Mouse (Mus musculus): ENCODE results near the gene Tmem214. TPM values are rescaled to one million over a fixed set of nuclear protein-coding genes. Genes with fewer than 3 reads are reported as not detected.

Tmem214 gene
- total RNA-seq, 2 experiments from 2014 or later = 63.7 to 68.0 TPM

Other genes starting within 250 kb of the Tmem214 start
- 10 to 100 TPM; 39.6 to 41.6 TPM for gene Slc35f6, start 220.1 kb upstream of the Tmem214 start, total RNA-seq (2021)
- gene Cenpa, start 201.2 kb upstream of the Tmem214 start, total RNA-seq (2021) = 1 to 10 TPM; 2.8 to 5.3 TPM
- gene Dpysl5, start 156.4 kb upstream of the Tmem214 start, total RNA-seq (2021) = 10 to 100 TPM; 18.2 to 20.6 TPM
- gene Mapre3, start 53.4 kb upstream of the Tmem214 start, total RNA-seq (2021) = 100 to 1,000 TPM; 221 to 228 TPM
- gene Agbl5, start 20.7 kb downstream of the Tmem214 start, total RNA-seq (2021) = 10 to 100 TPM; 15.6 to 16.4 TPM
- gene Ost4, start 39.8 kb downstream of the Tmem214 start, total RNA-seq (2021) = 100 to 1,000 TPM; 103 to 111 TPM
- gene Emilin1, start 45.4 kb downstream of the Tmem214 start, total RNA-seq (2021) = 1 to 10 TPM; 2.6 to 3.6 TPM
- 10 to 100 TPM; 15.8 to 19.3 TPM for gene Khk, start 53.4 kb downstream of the Tmem214 start, total RNA-seq (2021)
- 10 to 100 TPM; 26.1 to 28.6 TPM for gene Cgref1, start 77.6 kb downstream of the Tmem214 start, total RNA-seq (2021)
- gene Preb, start 92.3 kb downstream of the Tmem214 start, total RNA-seq (2021) = 100 to 1,000 TPM; 121 to 133 TPM
- gene Tcf23, start 100.7 kb downstream of the Tmem214 start, total RNA-seq (2021) = under 1 TPM; 0.14 to 0.16 TPM
- 10 to 100 TPM; 70.6 to 73.8 TPM for gene Atraid, start 180.3 kb downstream of the Tmem214 start, total RNA-seq (2021)
- gene Slc5a6, start 180.9 kb downstream of the Tmem214 start, total RNA-seq (2021) = 10 to 100 TPM; 19.3 to 20.9 TPM
- gene Cad, start 186.8 kb downstream of the Tmem214 start, total RNA-seq (2021) = 10 to 100 TPM; 19.2 to 24.4 TPM
- not detected for gene Dnajc5g, start 238.3 kb downstream of the Tmem214 start, total RNA-seq (2021)
- gene Slc30a3, start 240.2 kb downstream of the Tmem214 start, total RNA-seq (2021) = 100 to 1,000 TPM; 145 to 165 TPM
- gene Trim54, start 248.7 kb downstream of the Tmem214 start, total RNA-seq (2021) = 1 to 10 TPM; 1.7 to 1.9 TPM

Data from left cerebral cortex, adult 18-20 months (tissue).